Comparison of ENCODE assay signal across 9 mouse cellular contexts in genomic region chr12:51527854-51528253, GRCm38 (mm10).
"Had no signal": no experiment of that assay in that cellular context is flagged by ENCODE, and none has a peak within 500 bp of the region (broad histone marks: within the 10 kb centered on the region; RNA-seq: fewer than 3 reads in every experiment).

No protein-coding gene starts in this region.

- DNase-seq: kidney, adult 2 months; kidney, postnatal 25 days; liver; lung, adult 18-20 months; lung, postnatal 10 days; lung, postnatal 36 days; retina, postnatal 1 day; right cerebral cortex, postnatal 4 days; thymus, postnatal 25 days had no signal
